Mouse (Mus musculus): ENCODE measurements around the gene Sema4c.

GRCm38 (mm10) chr1:36576991-36577675, 19.0 kb upstream of the Sema4c start:
- TF ChIP-seq CTCF (IDR thresholded peaks at IDR 0.05; ENCODE audit: control insufficient read depth, insufficient read depth, insufficient replicate concordance, low read depth, low read length), result no peak
- TF ChIP-seq POLR2A (IDR thresholded peaks at IDR 0.05; ENCODE audit: control insufficient read depth, low read depth, low read length), result no peak

All from testis, adult 2 months (tissue).